Mouse (Mus musculus) yolk sac, embryonic 10.5 days (tissue): ENCODE data around the gene Vps37c.

Experiments
- DNase-seq: peaks from one replicate; pipeline ENCODE4 v3.0.0-alpha.2; 2017; ENCODE audit warnings: low spot score

Gene Vps37c

GRCm38 (mm10) chr19:10714168-10714567 lies 25.6 kb downstream of the Vps37c start:
- no peak for DNase-seq

DNA sequence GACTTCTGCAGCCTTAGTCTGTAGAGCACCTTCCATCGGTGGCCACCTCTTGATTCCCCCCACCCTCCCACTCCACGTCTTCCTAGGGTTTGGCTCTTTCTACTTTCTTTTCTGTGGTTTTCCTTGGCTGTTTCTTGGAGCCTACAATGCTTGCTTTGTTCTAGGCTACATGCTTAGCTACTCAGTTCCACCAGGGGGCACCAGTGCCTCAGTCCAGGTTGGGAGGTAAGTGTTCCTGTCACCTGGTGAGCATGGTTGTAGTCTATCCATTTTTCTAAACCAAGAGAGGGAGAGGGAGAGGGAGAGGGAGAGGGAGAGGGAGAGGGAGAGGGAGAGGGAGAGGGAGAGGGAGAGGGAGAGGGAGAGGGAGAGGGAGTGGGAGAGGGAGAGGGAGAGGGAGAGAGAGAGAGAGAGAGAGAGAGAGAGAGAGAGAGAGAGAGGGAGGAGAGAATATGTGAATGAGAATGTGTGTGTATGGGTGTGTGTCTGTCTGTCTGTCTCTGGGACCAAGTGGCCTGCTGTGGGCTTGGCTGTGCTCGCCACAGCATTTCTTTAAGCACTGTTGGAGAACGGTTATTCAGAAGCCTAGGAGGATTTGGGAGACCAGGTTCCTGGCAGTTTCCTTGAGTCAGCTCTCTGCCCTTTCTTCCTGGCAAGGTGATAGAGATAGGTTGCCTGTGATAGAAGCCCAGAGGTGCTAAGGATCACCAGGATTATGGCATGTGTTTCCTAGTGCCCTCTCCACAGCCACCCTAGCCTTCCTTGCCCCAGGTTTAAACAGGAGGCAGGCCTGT lies 26.3 kb downstream of the Vps37c start:
- DNase-seq, result peak; percentile 54

DNA sequence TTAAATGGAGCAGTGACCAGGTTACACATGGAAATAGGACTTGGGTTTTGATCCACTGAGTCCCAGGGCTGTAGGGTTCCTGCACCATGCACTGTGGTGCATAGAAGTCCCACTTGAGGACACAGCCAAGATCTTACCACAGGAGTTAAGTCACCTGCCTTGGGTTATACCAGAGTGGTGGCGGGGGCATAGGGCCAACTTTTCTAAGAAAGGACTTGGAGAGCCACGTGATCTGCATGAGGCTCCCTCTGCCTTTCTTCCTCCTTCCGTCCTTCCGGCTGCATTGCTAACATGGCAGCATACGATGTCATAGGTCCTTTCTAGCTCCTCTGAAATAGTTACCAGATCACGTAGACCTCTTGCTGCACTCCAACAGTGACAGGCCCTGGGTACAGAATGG lies 26.9 kb downstream of the Vps37c start:
- no peak for DNase-seq

DNA sequence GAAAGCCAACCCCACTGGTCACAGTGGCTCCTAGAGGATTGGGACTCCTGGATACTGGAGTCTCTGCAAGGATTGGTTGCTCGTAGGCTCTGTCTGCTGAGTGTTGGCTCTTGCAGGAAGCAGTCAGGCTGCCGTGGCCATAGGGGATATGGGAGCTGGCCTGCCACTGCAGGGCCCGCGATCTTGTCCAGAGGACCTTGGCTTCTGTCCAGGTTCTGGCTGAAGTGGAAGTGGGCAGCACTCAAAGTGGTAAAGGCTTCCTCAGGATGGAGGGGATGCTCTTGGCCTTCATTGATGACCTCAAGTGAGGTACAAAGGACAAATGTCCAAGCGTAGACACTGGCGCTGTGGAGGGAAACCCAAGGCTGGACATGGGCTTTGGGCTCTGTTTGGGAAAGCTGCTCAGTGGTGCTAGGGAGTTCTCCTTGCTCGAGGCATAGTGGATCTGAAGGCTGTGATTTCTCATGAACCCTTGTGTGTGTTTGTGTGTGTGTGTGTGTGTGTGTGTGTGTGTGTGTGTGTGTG lies 29.8 kb downstream of the Vps37c start:
- no peak for DNase-seq

DNA sequence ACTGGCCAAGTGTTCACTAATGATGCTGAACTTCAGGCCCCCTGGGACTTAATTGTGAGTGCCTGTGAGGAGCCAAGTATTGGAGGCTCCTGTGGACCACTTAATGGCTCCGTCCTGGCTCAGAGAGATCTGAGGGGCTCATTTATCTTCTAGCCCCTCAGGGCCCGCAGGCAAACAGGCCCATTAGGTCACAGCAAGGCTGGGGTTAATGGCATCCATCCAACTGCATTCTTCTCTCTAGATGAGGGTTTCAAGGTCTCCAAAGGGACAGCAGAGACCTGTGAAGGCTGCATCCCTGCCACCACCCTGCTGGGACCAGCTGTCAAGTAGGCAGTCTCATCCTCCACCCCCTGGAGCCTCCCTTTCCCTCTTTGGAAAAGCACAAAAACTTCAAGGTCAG lies 31.2 kb downstream of the Vps37c start:
- no peak for DNase-seq

GRCm38 (mm10) chr19:10720524-10720923 lies 32.0 kb downstream of the Vps37c start:
- DNase-seq, result no peak

DNA sequence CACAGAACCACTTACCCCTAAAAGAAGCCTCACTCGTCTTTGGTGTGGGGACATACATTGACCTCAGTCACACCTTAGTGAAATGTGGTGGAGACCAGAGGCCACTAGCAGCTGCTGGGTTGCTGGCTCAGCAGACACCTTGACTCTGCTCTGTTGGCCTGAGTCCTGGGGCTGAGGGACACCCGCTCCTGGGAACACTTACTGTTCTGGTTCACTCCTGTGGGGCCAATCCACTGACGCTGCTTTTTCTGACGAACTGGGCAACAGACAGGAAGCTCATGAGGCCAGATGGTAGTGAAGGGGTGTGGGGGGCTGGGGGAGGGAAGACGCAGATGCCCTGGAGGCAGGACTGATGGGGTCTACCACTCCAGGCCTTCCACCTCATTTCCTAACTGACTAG lies 32.5 kb downstream of the Vps37c start:
- DNase-seq, result no peak

DNA sequence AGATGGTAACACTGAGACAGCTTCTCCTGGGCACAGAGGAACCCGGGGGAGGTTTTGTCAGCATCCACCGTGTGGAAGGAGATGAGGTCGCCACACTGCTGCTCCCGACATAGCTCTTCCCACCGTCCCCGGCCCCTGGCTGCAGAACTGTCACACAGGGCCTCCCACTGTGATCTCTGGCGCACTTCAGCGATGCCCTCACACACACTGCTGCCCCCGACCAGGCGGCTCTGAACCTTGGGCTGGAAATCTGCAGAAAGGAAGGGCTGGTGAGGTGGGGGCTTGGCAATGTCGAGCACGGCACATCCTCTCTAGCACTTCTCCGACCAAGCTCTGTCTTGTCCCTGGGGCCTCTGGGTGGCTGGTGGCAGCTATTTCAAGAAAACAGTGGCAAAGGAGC lies 34.5 kb downstream of the Vps37c start:
- DNase-seq, result no peak

GRCm38 (mm10) chr19:10723649-10724048 lies 35.1 kb downstream of the Vps37c start:
- DNase-seq, result no peak

DNA sequence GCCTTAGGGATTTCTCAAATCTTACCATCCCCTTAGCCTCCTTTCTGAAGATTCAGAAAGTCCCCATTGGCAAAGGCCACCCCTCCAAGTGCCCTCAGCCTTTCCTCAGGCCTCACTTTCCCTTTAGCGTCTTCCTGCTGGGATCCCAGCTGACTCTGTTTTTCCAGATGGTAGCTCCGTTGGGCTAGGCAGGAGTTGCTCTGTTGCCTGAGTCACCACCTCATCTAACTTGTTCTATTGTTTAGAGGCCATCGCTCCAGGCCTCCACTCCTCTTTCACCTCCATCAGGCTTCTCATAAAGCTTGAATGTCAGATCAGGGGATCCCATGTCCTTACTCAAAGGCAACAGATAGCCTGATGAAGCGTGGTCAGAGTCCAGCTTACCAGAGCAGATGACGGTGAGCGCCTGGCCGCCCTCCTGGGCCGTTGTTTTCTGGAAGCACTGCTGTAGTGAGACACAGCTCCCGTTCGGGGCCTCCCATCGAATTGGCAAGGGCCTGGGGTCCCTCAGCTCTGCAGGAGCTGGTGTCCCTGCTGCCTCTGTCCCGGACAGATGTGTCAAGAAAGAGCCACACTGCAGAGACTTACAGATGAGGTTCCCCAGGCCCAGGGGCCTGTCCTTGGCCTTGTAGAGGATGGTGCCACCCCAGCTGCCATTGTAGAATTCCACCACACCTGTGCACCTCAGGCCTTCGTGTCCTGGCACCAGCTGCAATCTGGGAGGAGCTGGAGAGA lies 36.3 kb downstream of the Vps37c start:
- no peak for DNase-seq

DNA sequence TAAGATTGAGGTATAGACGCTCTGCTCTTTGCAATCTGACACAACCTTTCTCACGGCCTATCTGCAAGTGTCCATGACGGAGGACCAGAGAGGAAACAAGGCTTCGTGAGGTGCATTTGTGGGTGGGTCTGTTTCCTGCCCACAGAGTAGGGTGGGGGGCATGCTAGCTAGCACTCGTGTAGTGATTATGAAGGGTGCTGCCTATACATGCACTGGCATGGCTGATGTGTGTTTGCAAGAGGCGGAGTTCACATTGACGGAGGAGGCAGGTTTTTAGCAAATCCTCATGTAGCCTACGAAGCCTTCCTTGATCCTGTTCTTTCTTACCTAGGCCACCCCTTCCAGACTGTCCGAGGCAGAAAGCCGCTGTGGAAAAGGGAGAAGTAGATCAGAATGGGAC lies 41.4 kb downstream of the Vps37c start:
- DNase-seq, result no peak

- no peak for DNase-seq
Measured at GRCm38 (mm10) chr19:10730469-10730868, 41.9 kb downstream of the Vps37c start.

GRCm38 (mm10) chr19:10731975-10732374 lies 43.4 kb downstream of the Vps37c start:
- no peak for DNase-seq

DNA sequence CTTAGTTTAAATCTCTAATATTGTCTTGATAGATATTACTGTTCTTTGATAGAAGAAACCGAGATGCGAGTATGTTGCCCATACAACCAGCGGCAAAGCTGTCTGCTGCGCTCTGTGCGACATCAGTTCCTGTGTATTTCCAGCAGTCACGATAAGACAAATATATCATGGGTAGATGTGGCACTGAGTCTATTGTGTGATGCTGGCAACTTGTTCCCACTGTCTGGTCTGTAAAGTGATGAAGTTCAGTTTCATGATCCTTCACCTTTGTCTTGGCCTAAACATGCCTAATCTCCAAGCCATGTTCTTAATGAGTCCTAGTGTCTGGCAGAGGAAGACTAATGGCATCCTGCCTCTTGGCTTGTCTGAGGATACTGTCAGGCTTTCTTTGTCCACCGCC lies 44.2 kb downstream of the Vps37c start:
- DNase-seq, result no peak

- no peak for DNase-seq
Measured at GRCm38 (mm10) chr19:10733501-10734127, 45.1 kb downstream of the Vps37c start.

DNA sequence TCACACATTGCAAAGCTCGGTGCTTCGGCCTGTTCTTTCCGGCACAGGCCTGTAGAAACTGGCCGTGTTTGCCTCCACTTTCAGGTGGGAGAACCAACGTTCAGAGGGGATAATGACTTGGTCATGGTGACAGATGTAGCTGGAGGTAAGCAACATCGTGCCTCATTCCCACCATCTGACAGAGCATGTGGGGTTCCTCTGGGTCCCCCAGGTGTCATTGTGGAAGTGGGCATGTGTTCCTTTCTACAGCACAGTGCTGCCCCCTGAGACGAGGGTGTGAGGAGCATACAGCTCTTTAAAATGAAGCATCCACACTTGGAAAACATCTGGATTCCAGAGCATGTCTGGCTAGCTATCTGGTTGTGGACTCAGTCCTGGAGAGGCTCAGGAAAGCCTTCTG lies 46.0 kb downstream of the Vps37c start:
- no peak for DNase-seq

DNA sequence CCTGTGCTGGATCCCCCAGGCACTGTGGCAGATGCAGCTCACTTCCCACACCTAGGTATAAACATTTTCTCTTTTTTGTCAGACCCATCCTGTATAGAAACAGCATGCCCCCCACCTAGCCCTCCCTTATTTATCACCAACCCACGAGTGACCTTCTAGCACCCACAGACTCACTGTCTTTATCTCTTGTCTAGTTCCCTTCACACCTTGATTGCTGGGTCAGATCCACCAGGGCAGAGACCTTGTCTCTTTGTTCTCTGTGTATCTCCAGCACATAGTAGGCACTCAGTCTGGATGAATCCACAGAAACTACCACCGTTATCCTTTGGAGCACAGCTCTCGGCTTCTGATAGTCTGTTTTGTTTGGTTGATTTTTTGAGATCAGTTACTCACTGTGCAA lies 46.5 kb downstream of the Vps37c start:
- DNase-seq, result no peak

- DNase-seq, result no peak
Measured at GRCm38 (mm10) chr19:10735861-10736260, 47.3 kb downstream of the Vps37c start.

- DNase-seq, result no peak
Measured at GRCm38 (mm10) chr19:10738038-10738437, 49.5 kb downstream of the Vps37c start.

DNA sequence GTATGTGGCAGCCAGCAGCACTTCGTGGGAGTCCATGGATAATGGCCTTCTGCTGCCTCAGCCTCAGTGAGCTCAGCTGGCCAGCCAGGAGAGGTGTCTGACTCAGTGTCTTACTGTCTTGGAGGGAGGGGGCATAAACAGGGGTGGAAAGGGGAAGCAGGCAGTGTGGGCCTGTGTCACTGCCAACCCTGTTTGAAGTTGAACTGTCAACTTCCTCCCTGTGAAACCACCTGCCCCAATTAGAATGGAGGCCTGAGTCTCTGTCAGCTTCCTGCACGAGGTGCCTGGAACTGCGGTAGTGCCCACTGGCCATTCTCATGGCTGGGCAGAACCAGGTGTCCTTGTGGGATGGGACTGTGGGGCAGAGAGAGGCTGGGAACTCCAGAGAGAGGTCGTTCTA lies 50.3 kb downstream of the Vps37c start, which contains the start of gene Cd5:
TSS of gene Cd5 (minus strand) at position 192 of the 400 bp plus-strand sequence.
- DNase-seq, result no peak

DNA sequence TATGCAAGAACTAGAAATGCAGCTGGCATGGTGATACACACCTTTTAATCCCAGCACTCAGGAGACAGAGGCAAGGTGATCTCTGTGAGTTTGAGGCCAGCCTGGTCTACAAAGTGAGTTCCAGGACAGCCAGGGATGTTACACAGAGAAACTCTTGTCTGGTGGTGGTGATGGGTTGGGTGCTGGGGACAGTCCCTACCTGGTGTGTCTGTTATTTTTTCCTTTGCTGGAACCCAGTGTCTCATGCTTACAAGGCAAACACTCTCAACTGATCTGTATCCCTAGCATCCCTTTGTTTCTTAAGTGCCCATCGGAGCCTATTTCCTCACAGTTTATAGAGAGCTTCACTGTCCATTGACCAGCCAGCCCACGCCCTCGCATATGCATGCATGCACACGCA lies 51.4 kb downstream of the Vps37c start:
- no peak for DNase-seq

- DNase-seq, result no peak
Measured at GRCm38 (mm10) chr19:10740641-10741440, 52.3 kb downstream of the Vps37c start.
